Mouse (Mus musculus): Measurements from ENCODE around the gene Sema4b. TPM values are rescaled to one million over a fixed set of nuclear protein-coding genes. Genes with fewer than 3 reads are reported as not detected.

Gene Sema4b
- 18.7 and 25.7 TPM in 2 replicates for polyA plus RNA-seq (2014; fragmentation: Nextera tagmentation; extraction: Ambion mirVana)

DNA sequence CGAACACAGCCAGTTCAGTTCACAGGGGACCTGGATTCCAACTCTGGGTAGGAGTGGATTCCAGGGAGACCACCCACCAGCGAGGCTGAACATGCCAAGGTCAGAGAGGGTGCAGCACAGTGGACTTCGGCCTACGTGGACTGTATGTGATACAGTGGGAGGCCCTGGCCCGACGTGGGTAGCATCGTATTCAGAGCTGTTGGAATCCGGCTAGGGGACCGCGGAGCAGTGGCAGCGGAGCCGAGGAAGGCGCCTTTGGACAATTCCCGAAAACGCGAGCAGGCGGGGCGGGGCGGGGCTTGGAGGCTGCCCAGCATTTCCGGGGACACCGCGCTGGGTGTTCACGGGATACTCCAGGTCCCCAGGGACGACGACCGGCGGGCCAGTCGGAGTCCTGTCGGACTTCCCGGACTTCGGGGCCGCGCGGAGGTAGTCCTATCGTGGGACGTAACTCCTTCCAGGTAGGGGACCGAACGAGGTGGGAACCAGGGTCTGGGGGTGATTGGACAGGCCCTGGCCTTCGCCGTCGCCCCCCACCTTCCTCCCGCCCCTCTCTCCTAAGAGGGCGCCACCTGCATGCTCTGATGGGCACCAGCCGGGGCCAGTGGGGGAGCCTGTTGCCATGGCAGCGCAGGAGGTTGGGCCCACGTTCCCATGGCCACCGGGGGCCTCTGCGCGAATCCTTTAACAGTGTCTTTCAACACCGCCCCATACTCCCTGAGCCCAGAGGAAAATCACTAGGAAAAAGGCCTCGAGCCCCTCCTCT is at the start of gene Sema4b:
Sema4b (plus strand) TSS at position 311 of the 766 bp plus-strand sequence.
- ATAC-seq (ENCODE audit: low read depth), result peak; percentile 92
- H3K9ac ChIP-seq (replicated peaks; ENCODE audit: low read depth, low read length), result peak within 1 kb of the TSS; percentile 53
- H3K4me3 ChIP-seq (ENCODE audit: low read depth, low read length), result peak within 1 kb of the TSS; percentile 46
- H3K27me3 ChIP-seq (ENCODE audit: control insufficient read depth, insufficient read depth, low read length), result no peaks in the 10 kb centered on the region
- H3K4me2 ChIP-seq (ENCODE audit: low read depth, low read length), result peak within 1 kb of the TSS; percentile 63
- WGBS, result under 1% methylated on average over 40 of the region's 51 CpGs
- H3K27ac ChIP-seq (ENCODE audit: low read depth, low read length), result peak within 1 kb of the TSS; percentile 76
- no peaks in the 10 kb centered on the region for H3K9me3 ChIP-seq (ENCODE audit: control insufficient read depth, low read length)
- H3K36me3 ChIP-seq (ENCODE audit: control insufficient read depth, insufficient read depth, low read length), result no peaks in the 10 kb centered on the region
- peaks cover 25% of the 10 kb centered on the region for H3K4me1 ChIP-seq (ENCODE audit: control insufficient read depth, insufficient read depth, low read length)

DNA sequence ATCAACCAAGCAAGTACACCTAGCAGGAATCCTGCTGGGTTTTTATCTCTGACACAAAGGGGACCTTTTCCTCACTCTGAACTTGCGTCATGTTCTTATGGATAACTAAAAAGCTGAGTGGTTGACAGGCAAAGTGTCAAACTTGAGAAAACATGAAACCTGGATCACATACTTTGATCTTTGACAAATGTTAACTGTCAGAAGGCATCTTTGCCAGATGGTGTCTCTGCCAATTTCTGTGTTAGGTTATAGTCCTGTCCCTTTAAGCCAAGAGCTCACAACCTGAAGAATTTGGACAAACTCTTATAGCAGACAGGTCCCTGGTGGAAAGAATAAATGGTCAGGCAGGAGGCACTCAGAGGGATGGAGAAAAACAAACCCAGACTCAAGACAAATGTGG is 48.3 kb upstream of the Sema4b start:
- no peak overlapping the region for H3K27ac ChIP-seq (ENCODE audit: low read depth, low read length)
- H3K4me2 ChIP-seq (ENCODE audit: low read depth, low read length), result no peak overlapping the region
- H3K9ac ChIP-seq (replicated peaks; ENCODE audit: low read depth, low read length), result no peak overlapping the region
- no peaks in the 10 kb centered on the region for H3K9me3 ChIP-seq (ENCODE audit: control insufficient read depth, low read length)
- WGBS, result 74% methylated on average over 1 of the region's 1 CpGs
- H3K27me3 ChIP-seq (ENCODE audit: control insufficient read depth, insufficient read depth, low read length), result no peaks in the 10 kb centered on the region
- no peak overlapping the region for H3K4me3 ChIP-seq (ENCODE audit: low read depth, low read length)
- 0 out of 2 replicates have a peak, but pooled peaks cover 10% of the 10 kb centered on the region for H3K4me1 ChIP-seq (ENCODE audit: control insufficient read depth, insufficient read depth, low read length)
- H3K36me3 ChIP-seq (ENCODE audit: control insufficient read depth, insufficient read depth, low read length), result no peaks in the 10 kb centered on the region
- no peak for ATAC-seq (ENCODE audit: low read depth)

DNA sequence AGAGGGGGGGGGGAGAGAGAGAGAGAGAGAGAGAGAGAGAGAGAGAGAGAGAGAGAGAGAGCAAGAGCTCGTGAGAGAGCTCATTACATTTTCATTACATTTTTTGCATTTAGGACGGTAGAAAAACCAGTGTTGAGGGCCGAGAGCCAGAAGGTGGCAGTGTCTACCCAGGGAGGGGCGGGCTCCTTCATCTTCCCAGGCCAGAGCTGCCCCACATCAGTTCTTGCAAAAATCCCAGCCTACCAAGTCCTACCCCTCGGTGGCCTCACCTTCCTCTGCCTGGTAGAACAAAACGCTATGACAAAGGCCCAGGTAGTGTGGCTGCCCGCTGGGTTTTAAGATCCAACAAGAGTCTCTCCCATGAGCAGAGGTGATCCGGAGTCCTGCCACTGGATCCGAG is 45.8 kb upstream of the Sema4b start:
- no peak overlapping the region for H3K4me2 ChIP-seq (ENCODE audit: low read depth, low read length)
- no peaks in the 10 kb centered on the region for H3K4me1 ChIP-seq (ENCODE audit: control insufficient read depth, insufficient read depth, low read length)
- no peak overlapping the region for H3K4me3 ChIP-seq (ENCODE audit: low read depth, low read length)
- ATAC-seq (ENCODE audit: low read depth), result peak; percentile 66; the same call in 1 of the 2 replicates
- H3K9me3 ChIP-seq (ENCODE audit: control insufficient read depth, low read length), result no peaks in the 10 kb centered on the region
- no peak overlapping the region for H3K9ac ChIP-seq (replicated peaks; ENCODE audit: low read depth, low read length)
- no peaks in the 10 kb centered on the region for H3K36me3 ChIP-seq (ENCODE audit: control insufficient read depth, insufficient read depth, low read length)
- WGBS, result 16% methylated on average over 9 of the region's 9 CpGs
- H3K27me3 ChIP-seq (ENCODE audit: control insufficient read depth, insufficient read depth, low read length), result no peaks in the 10 kb centered on the region
- no peak overlapping the region for H3K27ac ChIP-seq (ENCODE audit: low read depth, low read length)

DNA sequence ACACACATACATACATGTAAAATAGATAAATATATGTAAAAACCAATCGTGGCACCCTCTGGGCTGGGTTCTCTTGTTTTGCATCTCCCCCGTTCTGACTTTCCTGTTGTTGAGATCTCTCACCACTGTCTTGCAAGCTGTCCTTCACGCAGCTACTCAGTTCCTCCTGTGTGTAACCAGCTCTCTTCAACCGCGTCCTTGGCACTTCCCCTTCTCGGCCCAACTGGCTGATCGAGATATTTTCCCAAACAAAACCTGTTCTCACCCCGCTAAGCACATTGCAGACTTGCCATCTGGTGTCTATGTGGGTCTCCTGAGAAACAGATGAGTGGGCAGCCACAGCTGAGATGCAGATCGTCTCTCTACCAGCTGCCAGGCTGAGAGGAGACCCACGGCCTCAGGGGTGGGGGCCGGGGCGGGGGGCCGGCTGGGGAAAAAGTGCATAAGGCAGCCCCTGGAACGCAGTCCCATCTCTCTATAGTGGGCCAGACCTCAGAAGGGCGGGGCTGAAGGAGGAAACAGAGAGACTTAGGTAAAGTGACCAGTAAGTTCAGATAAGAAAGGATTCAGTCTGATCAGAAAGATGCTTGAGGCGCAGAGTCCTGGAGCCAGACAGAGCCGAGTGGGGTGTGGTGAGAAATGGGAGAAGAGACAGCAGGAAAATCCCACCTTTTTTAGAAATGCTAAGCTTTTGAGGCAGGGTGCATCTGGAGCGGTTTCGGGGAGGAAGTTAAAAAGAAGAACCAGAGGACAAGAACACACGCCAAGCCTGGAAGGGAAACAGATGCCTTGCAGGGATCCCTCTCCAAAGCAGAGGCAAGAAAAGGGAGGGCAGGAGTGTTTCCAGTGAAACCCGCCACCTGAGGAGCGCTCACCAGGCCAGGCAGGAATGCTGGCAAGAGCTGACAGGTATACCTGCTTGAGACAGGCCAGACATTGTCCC is 43.0 kb upstream of the Sema4b start:
- H3K27ac ChIP-seq (ENCODE audit: low read depth, low read length), result no peak overlapping the region
- H3K4me1 ChIP-seq (ENCODE audit: control insufficient read depth, insufficient read depth, low read length), result no peaks in the 10 kb centered on the region
- no peak overlapping the region for H3K4me2 ChIP-seq (ENCODE audit: low read depth, low read length)
- H3K4me3 ChIP-seq (ENCODE audit: low read depth, low read length), result no peak overlapping the region
- 38% methylated on average over 22 of the region's 22 CpGs for WGBS
- no peaks in the 10 kb centered on the region for H3K36me3 ChIP-seq (ENCODE audit: control insufficient read depth, insufficient read depth, low read length)
- H3K9ac ChIP-seq (replicated peaks; ENCODE audit: low read depth, low read length), result no peak overlapping the region; the same call in 1 of the 2 replicates
- no peaks in the 10 kb centered on the region for H3K27me3 ChIP-seq (ENCODE audit: control insufficient read depth, insufficient read depth, low read length)
- no peaks in the 10 kb centered on the region for H3K9me3 ChIP-seq (ENCODE audit: control insufficient read depth, low read length)
- peak; percentile 61; the same call in 1 of the 2 replicates for ATAC-seq (ENCODE audit: low read depth)

- Histone ChIP-seq H3K4me1 (ENCODE audit: control insufficient read depth, insufficient read depth, low read length) (no peaks in the 10 kb centered on the region), H3K36me3 (ENCODE audit: control insufficient read depth, insufficient read depth, low read length) (no peaks in the 10 kb centered on the region), H3K27me3 (ENCODE audit: control insufficient read depth, insufficient read depth, low read length) (no peaks in the 10 kb centered on the region), H3K9ac (replicated peaks; ENCODE audit: low read depth, low read length) (no peak overlapping the region), H3K9me3 (ENCODE audit: control insufficient read depth, low read length) (no peaks in the 10 kb centered on the region), H3K27ac (ENCODE audit: low read depth, low read length) (no peak overlapping the region), H3K4me2 (ENCODE audit: low read depth, low read length) (no peak overlapping the region), H3K4me3 (ENCODE audit: low read depth, low read length) (no peak overlapping the region)
- WGBS, result 89% methylated on average over 7 of the region's 7 CpGs
- ATAC-seq (ENCODE audit: low read depth), result no peak
Observed at GRCm38 (mm10) chr7:80144695-80145094, 41.9 kb upstream of the Sema4b start.

- Histone ChIP-seq H3K4me1 (ENCODE audit: control insufficient read depth, insufficient read depth, low read length) (no peaks in the 10 kb centered on the region), H3K4me2 (ENCODE audit: low read depth, low read length) (no peak overlapping the region), H3K27me3 (ENCODE audit: control insufficient read depth, insufficient read depth, low read length) (no peaks in the 10 kb centered on the region), H3K4me3 (ENCODE audit: low read depth, low read length) (no peak overlapping the region), H3K36me3 (ENCODE audit: control insufficient read depth, insufficient read depth, low read length) (no peaks in the 10 kb centered on the region), H3K9ac (replicated peaks; ENCODE audit: low read depth, low read length) (no peak overlapping the region), H3K27ac (ENCODE audit: low read depth, low read length) (no peak overlapping the region), H3K9me3 (ENCODE audit: control insufficient read depth, low read length) (no peaks in the 10 kb centered on the region)
- ATAC-seq (ENCODE audit: low read depth), result no peak
- WGBS, result 95% methylated on average over 8 of the region's 8 CpGs
Observed at GRCm38 (mm10) chr7:80146077-80146476, 40.6 kb upstream of the Sema4b start.

- Histone ChIP-seq H3K4me2 (ENCODE audit: low read depth, low read length) (no peak overlapping the region), H3K27ac (ENCODE audit: low read depth, low read length) (0 out of 2 replicates have a peak overlapping the region, but pooled peaks have one; percentile 7), H3K9ac (replicated peaks; ENCODE audit: low read depth, low read length) (no peak overlapping the region), H3K27me3 (ENCODE audit: control insufficient read depth, insufficient read depth, low read length) (no peaks in the 10 kb centered on the region), H3K9me3 (ENCODE audit: control insufficient read depth, low read length) (no peaks in the 10 kb centered on the region), H3K4me1 (ENCODE audit: control insufficient read depth, insufficient read depth, low read length) (no peaks in the 10 kb centered on the region), H3K4me3 (ENCODE audit: low read depth, low read length) (no peak overlapping the region), H3K36me3 (ENCODE audit: control insufficient read depth, insufficient read depth, low read length) (no peaks in the 10 kb centered on the region)
- ATAC-seq (ENCODE audit: low read depth), result peak; percentile 49; the same call in 1 of the 2 replicates
- WGBS, result 46% methylated on average over 9 of the region's 9 CpGs
Observed at GRCm38 (mm10) chr7:80149356-80149755, 37.3 kb upstream of the Sema4b start.

- ATAC-seq (ENCODE audit: low read depth), result no peak
- Histone ChIP-seq H3K27ac (ENCODE audit: low read depth, low read length) (no peak overlapping the region), H3K9ac (replicated peaks; ENCODE audit: low read depth, low read length) (no peak overlapping the region), H3K9me3 (ENCODE audit: control insufficient read depth, low read length) (no peaks in the 10 kb centered on the region), H3K4me2 (ENCODE audit: low read depth, low read length) (no peak overlapping the region), H3K4me3 (ENCODE audit: low read depth, low read length) (no peak overlapping the region), H3K27me3 (ENCODE audit: control insufficient read depth, insufficient read depth, low read length) (no peaks in the 10 kb centered on the region), H3K36me3 (ENCODE audit: control insufficient read depth, insufficient read depth, low read length) (no peaks in the 10 kb centered on the region), H3K4me1 (ENCODE audit: control insufficient read depth, insufficient read depth, low read length) (no peaks in the 10 kb centered on the region)
- 68% methylated on average over 6 of the region's 6 CpGs for WGBS
Observed at GRCm38 (mm10) chr7:80152152-80152551, 34.5 kb upstream of the Sema4b start.

GRCm38 (mm10) chr7:80152756-80153155 is 33.9 kb upstream of the Sema4b start:
- H3K27ac ChIP-seq (ENCODE audit: low read depth, low read length), result no peak overlapping the region
- no peaks in the 10 kb centered on the region for H3K36me3 ChIP-seq (ENCODE audit: control insufficient read depth, insufficient read depth, low read length)
- H3K9ac ChIP-seq (replicated peaks; ENCODE audit: low read depth, low read length), result no peak overlapping the region
- H3K4me1 ChIP-seq (ENCODE audit: control insufficient read depth, insufficient read depth, low read length), result no peaks in the 10 kb centered on the region
- WGBS, result 90% methylated on average over 8 of the region's 8 CpGs
- H3K4me2 ChIP-seq (ENCODE audit: low read depth, low read length), result no peak overlapping the region
- no peaks in the 10 kb centered on the region for H3K9me3 ChIP-seq (ENCODE audit: control insufficient read depth, low read length)
- H3K4me3 ChIP-seq (ENCODE audit: low read depth, low read length), result no peak overlapping the region
- H3K27me3 ChIP-seq (ENCODE audit: control insufficient read depth, insufficient read depth, low read length), result no peaks in the 10 kb centered on the region
- ATAC-seq (ENCODE audit: low read depth), result no peak
